Mouse (Mus musculus) heart, postnatal 4 days (tissue): Measurements from ENCODE around the gene Aldh16a1. TPM values are rescaled to one million over a fixed set of nuclear protein-coding genes. Genes with fewer than 3 reads are reported as not detected.

Experiments used
- DNase-seq: peaks from one replicate; pipeline ENCODE4 v3.0.0; 2021
- total RNA-seq, 2 experiments: library from RNA; stranded (reverse); gene quantifications; 2 replicates each; pipeline ENCODE4 v1.2.3; 2021

Gene Aldh16a1
- total RNA-seq: 10 to 100 TPM; 44.8 to 53.8 TPM

GRCm38 (mm10) chr7:45154096-45154992, at the start of gene Aldh16a1, which contains the start of gene Pih1d1:
Gene Aldh16a1 (minus strand): TSS chr7:45154584.
Gene Pih1d1 (plus strand): TSS chr7:45154303.
- peak; percentile 98 for DNase-seq

DNA sequence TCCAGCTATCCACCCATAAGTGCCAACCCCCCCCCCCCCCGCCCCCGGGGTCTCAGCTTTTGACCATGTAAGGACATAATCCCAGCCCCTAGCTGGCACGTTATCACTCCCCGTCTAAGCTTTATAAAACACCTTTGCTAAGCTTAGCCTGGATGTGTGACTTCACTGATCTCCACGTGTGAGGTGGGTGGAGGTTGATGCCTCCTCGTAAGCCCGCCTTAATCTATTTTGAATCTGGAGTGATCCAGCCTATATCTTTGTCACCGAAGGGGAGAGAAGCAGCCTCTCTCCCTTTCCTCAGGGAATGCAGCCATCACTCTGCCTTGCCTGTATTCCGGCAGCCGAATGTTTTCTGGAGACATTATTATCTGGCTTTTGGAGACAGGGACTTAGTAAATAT, 48.3 kb upstream of the Aldh16a1 start:
- no peak for DNase-seq

- DNase-seq: no peak
Measured at GRCm38 (mm10) chr7:45198961-45199360, 44.6 kb upstream of the Aldh16a1 start.

DNA sequence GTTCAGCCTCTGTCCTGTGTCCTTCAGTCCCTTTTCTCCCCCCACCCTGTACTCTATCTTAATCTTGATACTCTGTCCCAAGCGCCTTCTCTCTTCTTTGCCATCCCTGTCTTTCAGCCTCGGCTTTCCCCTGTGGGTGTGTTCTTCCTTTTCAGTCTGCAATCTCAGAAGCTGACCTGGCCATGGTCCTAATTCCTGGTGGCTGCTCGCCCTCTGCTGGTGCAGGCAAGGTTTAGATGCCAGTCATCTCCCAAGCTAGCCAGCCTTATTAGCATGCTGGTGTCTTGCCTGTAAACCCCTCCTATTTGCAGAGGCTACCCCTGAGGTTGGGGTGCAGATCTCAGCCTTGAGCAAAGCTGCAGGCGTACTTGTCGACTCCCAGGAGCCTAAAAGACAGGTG, 44.1 kb upstream of the Aldh16a1 start:
- DNase-seq: peak; percentile 85

GRCm38 (mm10) chr7:45196994-45197393, 42.6 kb upstream of the Aldh16a1 start:
- no peak for DNase-seq

GRCm38 (mm10) chr7:45196176-45196535, 41.8 kb upstream of the Aldh16a1 start:
- DNase-seq: no peak

GRCm38 (mm10) chr7:45195341-45196175, 41.2 kb upstream of the Aldh16a1 start:
- no peak for DNase-seq

DNA sequence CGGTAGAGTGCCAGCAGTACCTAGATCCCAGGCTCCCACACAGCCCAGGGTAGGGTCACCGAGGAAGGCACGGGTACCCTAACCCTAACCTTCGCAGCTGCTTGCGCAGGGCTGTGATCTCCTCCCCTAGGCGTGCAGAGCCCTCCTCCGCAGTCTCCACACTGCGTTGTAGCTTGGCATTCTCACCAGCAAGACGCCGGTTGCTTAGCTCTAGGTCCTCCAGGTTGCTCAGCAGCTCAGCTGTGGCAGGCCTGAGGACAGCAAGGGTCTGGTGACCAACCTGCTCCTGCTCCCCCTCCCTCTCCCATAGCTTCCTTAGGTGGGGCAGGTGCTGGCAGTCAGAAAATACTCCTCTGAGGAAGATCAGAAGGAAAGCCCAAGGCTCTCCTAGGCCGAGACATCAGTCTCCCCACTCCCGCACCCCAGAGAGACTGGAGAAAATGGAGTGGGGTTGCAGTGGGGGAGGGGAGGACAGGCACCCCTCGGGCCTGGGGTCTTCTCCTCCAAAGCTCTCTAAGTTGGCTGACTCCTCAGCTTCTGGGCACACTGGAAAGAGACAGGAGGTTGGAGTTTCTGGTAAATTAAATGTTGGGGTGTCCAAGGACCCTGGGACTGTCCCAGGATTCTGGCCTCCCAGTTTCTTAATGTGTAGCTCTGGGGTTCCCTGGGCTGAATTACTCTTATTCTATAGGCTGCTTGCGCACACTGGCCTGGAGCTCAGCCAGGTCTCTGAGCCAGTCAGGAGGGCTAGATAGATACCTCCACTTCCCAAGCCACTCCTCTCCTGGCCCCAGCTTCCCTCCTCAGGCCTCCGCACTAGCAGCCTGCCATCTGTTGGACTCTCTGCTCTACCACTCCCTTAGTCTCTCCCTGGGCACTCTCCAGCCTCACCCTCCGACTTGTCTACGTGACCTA, 39.7 kb upstream of the Aldh16a1 start:
- DNase-seq: no peak

GRCm38 (mm10) chr7:45193406-45193805, 39.0 kb upstream of the Aldh16a1 start:
- no peak for DNase-seq

- no peak for DNase-seq
Measured at GRCm38 (mm10) chr7:45192585-45193310, 38.4 kb upstream of the Aldh16a1 start.

DNA sequence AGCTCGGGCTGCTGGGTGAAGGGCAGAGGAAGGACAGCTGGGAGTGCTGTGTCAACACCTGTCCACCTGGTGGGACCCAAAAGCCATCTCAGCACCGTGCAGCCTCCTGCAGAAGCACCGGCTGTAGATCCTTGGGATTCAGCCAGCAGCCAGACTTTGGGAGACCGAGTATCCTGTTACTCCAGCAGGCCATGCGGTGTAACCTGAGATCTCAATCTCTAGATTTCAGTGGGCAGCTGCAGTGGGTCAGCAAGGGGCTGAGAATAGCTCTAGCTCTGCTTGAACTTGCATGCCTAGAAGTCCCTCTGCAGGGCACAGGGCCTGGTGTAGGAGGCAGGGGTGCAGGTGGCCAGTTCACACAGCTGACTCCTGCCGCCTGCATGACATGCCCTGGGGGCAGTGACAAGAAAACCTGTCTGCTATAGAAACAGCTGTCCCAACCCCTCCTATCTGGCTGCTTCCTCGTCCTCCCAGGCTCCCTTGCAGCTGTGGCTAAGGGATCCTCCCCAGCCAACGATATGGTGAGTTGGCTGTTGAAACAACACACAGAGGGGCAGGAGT, 37.5 kb upstream of the Aldh16a1 start:
- no peak for DNase-seq

- no peak for DNase-seq
Measured at GRCm38 (mm10) chr7:45191161-45191560, 36.8 kb upstream of the Aldh16a1 start.

DNA sequence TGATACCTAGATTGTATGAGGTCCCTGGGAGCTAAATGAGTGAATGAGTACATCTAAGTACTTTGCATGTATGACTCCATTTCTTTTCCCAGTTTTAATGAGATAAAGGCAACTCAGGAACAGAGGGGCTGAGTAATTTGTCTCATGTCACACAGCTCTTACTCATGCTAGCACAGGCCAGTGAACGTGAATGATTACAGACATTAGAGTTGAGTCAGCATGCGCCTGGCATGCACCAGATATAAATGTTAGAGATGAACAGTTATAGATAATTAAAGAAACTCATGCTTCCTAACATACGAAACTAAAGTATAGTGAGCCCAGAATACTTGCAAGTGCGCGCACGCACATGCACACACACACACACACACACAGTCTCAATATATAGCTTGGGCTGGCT, 35.8 kb upstream of the Aldh16a1 start:
- DNase-seq: no peak

GRCm38 (mm10) chr7:45189600-45189999, 35.2 kb upstream of the Aldh16a1 start:
- DNase-seq: no peak

DNA sequence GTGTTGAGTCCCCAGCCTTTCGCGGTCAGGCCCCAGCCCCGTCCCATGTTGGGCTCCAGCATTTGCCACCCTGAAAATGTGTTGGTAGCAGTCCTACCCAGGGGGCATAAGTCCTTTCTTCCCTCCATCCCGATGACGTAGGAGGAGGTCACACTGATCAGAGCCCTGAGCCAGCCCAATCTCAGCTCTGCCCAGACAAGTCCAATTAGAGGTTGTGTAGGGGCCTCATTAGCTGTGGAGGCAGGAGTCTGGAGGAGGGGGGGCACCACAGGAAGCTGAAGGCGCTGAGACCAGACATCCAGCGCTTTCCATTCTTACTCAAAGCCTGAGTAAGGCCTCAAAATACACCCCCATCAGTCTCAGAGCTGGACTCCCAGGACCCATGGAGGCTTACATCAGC, 31.5 kb upstream of the Aldh16a1 start:
- no peak for DNase-seq

- DNase-seq: no peak
Measured at GRCm38 (mm10) chr7:45183672-45184071, 29.3 kb upstream of the Aldh16a1 start.

DNA sequence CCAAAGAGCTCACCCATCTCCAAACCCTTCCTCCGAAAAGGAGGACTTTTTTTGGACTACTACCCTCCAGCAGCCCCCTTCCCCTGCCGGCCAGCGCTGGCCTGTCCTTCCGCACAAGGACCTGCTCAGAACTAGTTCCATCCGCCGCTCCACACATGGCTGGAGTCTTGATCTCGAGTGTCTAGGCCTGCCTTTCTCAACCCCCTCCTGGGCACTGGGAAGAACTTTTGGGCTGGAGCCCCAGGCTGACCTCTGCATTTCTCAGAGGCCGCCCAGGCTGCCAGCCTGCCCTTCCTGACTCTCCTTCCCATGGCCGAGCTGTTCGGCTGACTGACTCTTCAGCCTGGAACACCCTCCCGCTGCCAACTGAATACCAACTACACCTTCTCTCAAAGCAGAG, 28.2 kb upstream of the Aldh16a1 start:
- DNase-seq: no peak

- DNase-seq: peak; percentile 89
Measured at GRCm38 (mm10) chr7:45182199-45182601, 27.8 kb upstream of the Aldh16a1 start.

DNA sequence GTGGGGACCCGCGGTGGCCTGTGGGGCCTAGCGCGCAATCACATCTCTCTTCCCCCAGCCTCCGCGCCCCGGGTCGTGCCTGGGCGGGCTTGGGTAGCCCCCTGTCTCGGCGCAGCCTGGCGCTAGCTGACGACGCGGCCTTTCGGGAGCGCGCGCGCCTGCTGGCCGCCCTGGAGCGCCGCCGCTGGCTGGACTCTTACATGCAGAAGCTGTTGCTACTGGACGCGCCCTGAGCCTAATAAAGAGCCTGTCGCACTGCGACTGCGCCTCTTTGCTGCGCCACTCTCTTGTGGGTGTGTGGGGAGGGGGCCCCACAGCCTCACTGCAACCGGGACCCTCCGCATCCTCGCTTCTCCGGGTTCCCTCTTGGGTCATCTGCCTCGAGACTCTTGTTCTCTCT, 27.2 kb upstream of the Aldh16a1 start:
- DNase-seq: peak; percentile 32

GRCm38 (mm10) chr7:45180896-45181477, 26.6 kb upstream of the Aldh16a1 start, which contains the start of gene Pth2:
Gene Pth2 (plus strand): TSS chr7:45180995.
- no peak for DNase-seq

- DNase-seq: no peak
Measured at GRCm38 (mm10) chr7:45179469-45179868, 25.1 kb upstream of the Aldh16a1 start, which contains the start of gene Gfy. Gene Gfy (minus strand): TSS chr7:45179569.
